Mouse (Mus musculus): ENCODE measurements around the gene Pxk. TPM values are rescaled to one million over a fixed set of nuclear protein-coding genes. Genes with fewer than 3 reads are reported as not detected.
A peak's percentile ranks its signal among the peaks of the same experiment; 100 is the strongest.

Pxk gene
- polyA plus RNA-seq, 1 experiment from 2014 or later, result 15.7 TPM

DNA sequence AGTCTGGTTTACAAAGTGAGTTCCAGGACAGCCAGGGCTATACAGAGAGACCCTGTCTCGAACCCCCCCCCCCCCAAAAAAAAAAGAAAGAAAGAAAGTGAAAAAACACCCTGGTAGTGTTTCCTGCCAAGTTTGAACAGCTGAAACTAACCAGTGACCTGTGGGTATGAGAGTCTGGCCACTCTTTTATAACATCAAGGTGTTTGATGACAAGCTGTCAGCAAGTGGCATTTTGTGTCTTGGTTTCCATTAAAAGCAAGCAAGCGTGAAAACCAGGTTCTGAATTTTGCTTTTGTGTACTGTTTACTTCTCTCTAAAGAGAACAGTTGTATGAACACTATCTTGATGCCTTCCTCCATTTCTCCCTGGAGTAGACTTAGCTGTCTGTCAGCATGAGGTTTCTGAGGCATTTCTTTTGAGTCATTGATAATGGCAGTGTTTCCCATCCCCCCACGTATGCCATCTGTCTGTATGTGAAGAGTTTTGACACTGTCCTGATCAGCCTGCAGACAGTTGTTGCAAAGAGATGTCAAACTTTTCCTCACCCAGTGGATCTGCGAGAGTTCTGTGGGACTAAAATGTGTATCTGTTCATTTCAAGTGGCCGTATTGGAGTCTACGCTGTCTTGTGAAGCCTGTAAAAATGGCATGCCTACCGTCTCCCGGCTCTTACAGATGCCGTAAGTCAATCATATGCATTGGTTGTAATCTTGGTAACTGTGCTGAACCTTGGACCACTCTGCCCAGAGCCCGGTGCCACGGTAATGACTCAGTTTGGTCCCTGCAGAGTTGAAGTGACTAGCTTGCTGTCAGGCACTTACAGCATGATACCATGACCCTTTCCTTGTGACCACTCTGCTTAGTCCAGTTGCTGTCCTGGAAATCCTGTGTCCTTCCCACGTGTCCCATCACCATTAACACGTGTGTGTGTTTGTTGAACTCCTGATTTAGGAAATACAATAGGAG lies 47.9 kb downstream of the Pxk start:
- ATAC-seq, result no peak

DNA sequence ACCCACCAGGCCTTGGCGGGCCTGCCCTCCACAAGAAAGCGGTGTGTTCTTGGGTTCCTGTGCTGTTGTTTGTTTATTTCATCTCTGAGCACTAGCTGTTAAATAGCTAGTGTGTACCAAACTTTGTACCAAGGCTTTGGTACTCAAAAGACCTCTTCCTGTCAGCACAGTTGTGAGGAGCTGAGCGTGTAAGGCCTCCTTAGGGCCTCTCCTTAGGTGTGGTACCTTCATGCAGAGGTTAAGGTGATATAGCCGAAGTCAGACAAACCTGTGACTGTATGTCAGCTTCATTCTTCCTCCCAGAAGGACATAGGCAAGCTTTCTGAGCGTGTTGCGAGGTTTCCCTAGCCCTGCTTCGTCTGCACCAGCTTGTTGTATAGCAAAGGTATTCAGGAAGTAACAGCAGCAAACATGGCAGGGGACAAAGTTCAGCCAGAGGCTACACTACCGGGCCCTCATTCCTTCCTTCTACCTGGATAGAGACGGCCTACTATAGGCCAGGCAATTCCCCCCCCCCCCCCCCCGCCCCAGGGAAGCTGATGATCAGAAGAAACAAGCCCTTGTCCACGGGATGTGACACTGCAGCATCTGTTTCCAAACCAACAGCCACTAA lies 48.7 kb downstream of the Pxk start:
- Histone ChIP-seq H3K9ac (replicated peaks) (no peak overlapping the region), H3K36me3 (replicated peaks; ENCODE audit: insufficient read depth, low read length) (peaks cover 45% of the 10 kb centered on the region), H3K27ac (ENCODE audit: low read depth) (no peak overlapping the region), H3K4me1 (ENCODE audit: insufficient read depth) (no peaks in the 10 kb centered on the region), H3K9me3 (ENCODE audit: low read length) (no peaks in the 10 kb centered on the region), H3K4me3 (ENCODE audit: low read depth, low read length) (no peak overlapping the region), H3K27me3 (ENCODE audit: insufficient read depth, low read length) (no peaks in the 10 kb centered on the region), H3K4me2 (ENCODE audit: low read depth, low read length) (no peak overlapping the region)
- no peak for DNase-seq
- 70% methylated on average over 11 of the region's 11 CpGs for WGBS (ENCODE audit: insufficient replicate concordance)
- ATAC-seq, result no peak
- TF ChIP-seq EP300 (IDR thresholded peaks at IDR 0.05; ENCODE audit: low read depth), result no peak
- TF ChIP-seq CTCF (IDR thresholded peaks at IDR 0.05; ENCODE audit: low read depth), result no peak

More for the DNA sequence above, 47.9 kb downstream of the Pxk start:
- H3K9me3 ChIP-seq (ENCODE audit: low read length), result no peaks in the 10 kb centered on the region
- no peak overlapping the region for H3K4me2 ChIP-seq (ENCODE audit: low read depth, low read length)
- H3K4me1 ChIP-seq (ENCODE audit: insufficient read depth), result no peaks in the 10 kb centered on the region
- no peak overlapping the region for H3K9ac ChIP-seq (replicated peaks)
- no peak for DNase-seq
- 84% methylated on average over 13 of the region's 13 CpGs for WGBS (ENCODE audit: insufficient replicate concordance)
- H3K27ac ChIP-seq (ENCODE audit: low read depth), result no peak overlapping the region
- no peak overlapping the region for H3K4me3 ChIP-seq (ENCODE audit: low read depth, low read length)
- H3K27me3 ChIP-seq (ENCODE audit: insufficient read depth, low read length), result no peaks in the 10 kb centered on the region
- TF ChIP-seq CTCF (IDR thresholded peaks at IDR 0.05; ENCODE audit: low read depth) (no peak), EP300 (IDR thresholded peaks at IDR 0.05; ENCODE audit: low read depth) (no peak)
- peaks cover 44% of the 10 kb centered on the region for H3K36me3 ChIP-seq (replicated peaks; ENCODE audit: insufficient read depth, low read length)

DNA sequence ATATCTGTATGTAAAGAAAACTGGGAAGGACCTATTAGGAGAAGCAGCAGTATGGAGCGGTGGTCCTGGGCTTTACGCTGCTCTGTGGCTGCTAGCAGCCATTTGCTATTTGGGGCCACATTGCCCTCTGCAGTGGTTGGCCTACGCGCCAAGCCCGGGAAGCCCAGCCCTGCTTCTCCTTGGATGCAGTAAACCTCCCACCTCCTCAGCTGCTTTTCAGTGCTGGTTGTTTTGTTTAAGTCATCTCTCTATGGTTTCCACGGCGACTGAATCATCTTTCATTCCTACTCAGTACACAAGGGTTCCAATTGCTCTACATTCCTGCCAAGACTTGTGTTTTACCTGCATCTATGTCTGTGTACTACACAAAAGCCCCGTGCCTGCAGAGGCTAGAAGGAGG lies 50.8 kb downstream of the Pxk start:
- no peaks in the 10 kb centered on the region for H3K9me3 ChIP-seq (ENCODE audit: low read length)
- WGBS (ENCODE audit: insufficient replicate concordance), result 91% methylated on average over 8 of the region's 8 CpGs
- DNase-seq (no peak), ATAC-seq (no peak)
- H3K27me3 ChIP-seq (ENCODE audit: insufficient read depth, low read length), result no peaks in the 10 kb centered on the region
- H3K36me3 ChIP-seq (replicated peaks; ENCODE audit: insufficient read depth, low read length), result peaks cover 48% of the 10 kb centered on the region
- TF ChIP-seq EP300 (IDR thresholded peaks at IDR 0.05; ENCODE audit: low read depth) (no peak), CTCF (IDR thresholded peaks at IDR 0.05; ENCODE audit: low read depth) (no peak)
- no peak overlapping the region for H3K27ac ChIP-seq (ENCODE audit: low read depth)
- H3K4me3 ChIP-seq (ENCODE audit: low read depth, low read length), result no peak overlapping the region
- H3K9ac ChIP-seq (replicated peaks), result no peak overlapping the region
- no peak overlapping the region for H3K4me2 ChIP-seq (ENCODE audit: low read depth, low read length)
- H3K4me1 ChIP-seq (ENCODE audit: insufficient read depth), result no peaks in the 10 kb centered on the region

DNA sequence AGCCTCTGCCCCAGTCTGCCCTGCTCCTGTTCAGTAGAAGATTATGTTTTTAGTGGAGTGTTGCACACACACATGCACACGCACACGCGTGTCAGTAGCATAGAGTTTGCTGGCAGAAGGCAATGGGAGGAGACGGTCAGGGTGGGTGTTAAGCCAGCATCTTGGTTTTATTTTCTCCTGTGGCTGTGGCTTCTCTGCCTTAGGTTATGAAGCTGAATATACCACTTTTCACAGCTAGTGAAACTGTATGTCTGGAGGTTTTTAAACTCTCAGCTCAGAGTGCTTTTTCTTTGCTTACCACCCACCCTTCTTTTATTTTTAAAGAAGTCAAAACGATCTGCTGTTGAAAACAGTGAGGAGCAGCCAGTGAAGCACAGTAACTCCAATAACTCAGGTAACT lies 53.7 kb downstream of the Pxk start:
- no peaks in the 10 kb centered on the region for H3K27me3 ChIP-seq (ENCODE audit: insufficient read depth, low read length)
- no peaks in the 10 kb centered on the region for H3K4me1 ChIP-seq (ENCODE audit: insufficient read depth)
- H3K27ac ChIP-seq (ENCODE audit: low read depth), result no peak overlapping the region
- no peak overlapping the region for H3K4me2 ChIP-seq (ENCODE audit: low read depth, low read length)
- TF ChIP-seq CTCF (IDR thresholded peaks at IDR 0.05; ENCODE audit: low read depth), result no peak
- no peak for TF ChIP-seq EP300 (IDR thresholded peaks at IDR 0.05; ENCODE audit: low read depth)
- H3K4me3 ChIP-seq (ENCODE audit: low read depth, low read length), result no peak overlapping the region
- ATAC-seq, result no peak
- WGBS (ENCODE audit: insufficient replicate concordance), result 88% methylated on average over 5 of the region's 5 CpGs
- H3K9ac ChIP-seq (replicated peaks), result no peak overlapping the region
- DNase-seq, result no peak
- peaks cover 40% of the 10 kb centered on the region for H3K36me3 ChIP-seq (replicated peaks; ENCODE audit: insufficient read depth, low read length)
- no peaks in the 10 kb centered on the region for H3K9me3 ChIP-seq (ENCODE audit: low read length)

DNA sequence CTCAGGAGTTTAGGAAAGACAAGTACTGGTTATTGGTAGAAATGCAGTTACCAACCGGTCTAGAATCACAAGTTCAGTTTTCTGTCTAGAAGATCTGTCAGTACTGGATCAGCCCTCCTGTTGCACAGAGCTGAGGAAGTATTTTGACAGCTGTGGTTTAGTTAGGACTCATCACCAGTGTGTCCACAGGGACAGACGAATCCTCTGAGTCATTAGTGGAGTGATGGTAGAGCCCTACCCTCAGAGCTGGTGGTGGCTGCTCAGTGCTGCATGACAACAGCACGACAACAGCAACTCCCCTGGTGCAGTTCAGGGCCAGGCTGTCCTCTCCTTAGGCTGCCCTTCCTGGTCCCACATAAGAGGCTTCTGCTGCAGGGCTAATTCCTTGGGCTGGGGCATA lies 56.1 kb downstream of the Pxk start:
- peaks cover 40% of the 10 kb centered on the region for H3K36me3 ChIP-seq (replicated peaks; ENCODE audit: insufficient read depth, low read length)
- TF ChIP-seq EP300 (IDR thresholded peaks at IDR 0.05; ENCODE audit: low read depth) (no peak), CTCF (IDR thresholded peaks at IDR 0.05; ENCODE audit: low read depth) (no peak)
- no peak overlapping the region for H3K4me2 ChIP-seq (ENCODE audit: low read depth, low read length)
- no peaks in the 10 kb centered on the region for H3K9me3 ChIP-seq (ENCODE audit: low read length)
- no peak overlapping the region for H3K9ac ChIP-seq (replicated peaks)
- no peaks in the 10 kb centered on the region for H3K27me3 ChIP-seq (ENCODE audit: insufficient read depth, low read length)
- DNase-seq (no peak), ATAC-seq (no peak)
- H3K4me1 ChIP-seq (ENCODE audit: insufficient read depth), result no peaks in the 10 kb centered on the region
- H3K27ac ChIP-seq (ENCODE audit: low read depth), result no peak overlapping the region
- WGBS (ENCODE audit: insufficient replicate concordance), result 54% methylated on average over 3 of the region's 3 CpGs
- H3K4me3 ChIP-seq (ENCODE audit: low read depth, low read length), result no peak overlapping the region

DNA sequence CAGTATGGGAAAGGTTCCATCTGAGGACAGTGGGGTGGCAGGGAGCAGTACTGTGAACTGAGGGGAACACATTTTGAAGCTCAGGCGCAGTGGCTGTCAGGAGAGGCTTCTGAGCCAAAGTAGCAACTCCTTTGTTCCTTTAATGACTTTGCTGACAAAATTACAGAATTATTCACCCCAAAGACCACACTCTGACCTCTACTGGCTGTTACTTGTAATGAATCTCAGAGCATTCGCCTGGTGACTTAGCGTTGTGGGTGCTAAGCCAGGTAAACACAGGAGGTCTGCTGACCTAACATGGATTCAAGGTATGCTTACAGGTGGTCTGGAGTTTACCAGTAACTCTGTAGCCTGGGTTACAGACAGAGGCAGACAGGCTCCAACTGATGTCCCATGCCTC lies 58.9 kb downstream of the Pxk start:
- H3K9me3 ChIP-seq (ENCODE audit: low read length), result no peaks in the 10 kb centered on the region
- H3K4me1 ChIP-seq (ENCODE audit: insufficient read depth), result no peaks in the 10 kb centered on the region
- H3K27me3 ChIP-seq (ENCODE audit: insufficient read depth, low read length), result no peaks in the 10 kb centered on the region
- H3K4me2 ChIP-seq (ENCODE audit: low read depth, low read length), result no peak overlapping the region
- H3K9ac ChIP-seq (replicated peaks), result no peak overlapping the region
- peak; percentile 60 for TF ChIP-seq CTCF (IDR thresholded peaks at IDR 0.05; ENCODE audit: low read depth)
- TF ChIP-seq EP300 (IDR thresholded peaks at IDR 0.05; ENCODE audit: low read depth), result no peak
- no peak overlapping the region for H3K27ac ChIP-seq (ENCODE audit: low read depth)
- H3K4me3 ChIP-seq (ENCODE audit: low read depth, low read length), result no peak overlapping the region
- WGBS (ENCODE audit: insufficient replicate concordance), result 53% methylated on average over 3 of the region's 3 CpGs
- ATAC-seq (no peak), DNase-seq (no peak)
- H3K36me3 ChIP-seq (replicated peaks; ENCODE audit: insufficient read depth, low read length), result peaks cover 47% of the 10 kb centered on the region

Data from liver, postnatal 0 days (tissue).